Mouse (Mus musculus) C2C12 (cell line): Measurements from ENCODE around the gene Lbh.

ENCODE experiments used
- CTCF ChIP-seq: IDR thresholded peaks from one replicate; pipeline ENCODE4 v1.5.1; 2011; ENCODE audit not compliant: control insufficient read depth, insufficient read depth, insufficient read length
- MAX ChIP-seq: IDR thresholded peaks from one replicate; pipeline ENCODE4 v1.6.1; 2011; ENCODE audit warnings: mild to moderate bottlenecking, control low read depth
- USF1 ChIP-seq: IDR thresholded peaks from one replicate; pipeline ENCODE4 v1.6.1; 2011; ENCODE audit warnings: low read depth, mild to moderate bottlenecking, control low read depth, moderate library complexity

- TF ChIP-seq MAX, result no peak
- no peak for TF ChIP-seq CTCF
- no peak for TF ChIP-seq USF1
These were observed 44.0 kb downstream of the Lbh start for GRCm38 (mm10) chr17:72961953-72962630.
